Mouse (Mus musculus) midbrain, embryonic 13.5 days (tissue): ENCODE data around the gene Pard3b. TPM values are rescaled to one million over a fixed set of nuclear protein-coding genes. Genes with fewer than 3 reads are reported as not detected.

ENCODE experiments used
- ATAC-seq: fragments of 200-750 bp; cut with Nextera tagmentation; 2 replicates; pipeline ENCODE4 v1.8.0; 2017; ENCODE audit warnings: mild to moderate bottlenecking, moderate TSS enrichment, moderate library complexity
- H3K27ac ChIP-seq: fragments of 300-500 bp; sonication (generic); 2 replicates; pipeline ENCODE4 v1.5.1; 2015; ENCODE audit warnings: inconsistent platforms, mild to moderate bottlenecking, moderate library complexity
- H3K27me3 ChIP-seq: fragments of 300-500 bp; sonication (generic); 2 replicates; pipeline ENCODE4 v1.6.1; 2015; ENCODE audit warnings: mild to moderate bottlenecking, inconsistent platforms
- H3K36me3 ChIP-seq: fragments of 300-500 bp; sonication (generic); 2 replicates; pipeline ENCODE4 v1.6.1; 2015; ENCODE audit warnings: mild to moderate bottlenecking, inconsistent platforms
- H3K4me1 ChIP-seq: fragments of 300-500 bp; sonication (generic); replicated peaks from 2 replicates; pipeline ENCODE4 v1.6.1; 2015; ENCODE audit warnings: inconsistent platforms
- H3K4me2 ChIP-seq: fragments of 300-500 bp; sonication (generic); replicated peaks from 2 replicates; pipeline ENCODE4 v1.6.1; 2015; ENCODE audit warnings: moderate library complexity, mild to moderate bottlenecking, inconsistent platforms
- H3K4me3 ChIP-seq: fragments of 300-500 bp; sonication (generic); replicated peaks from 2 replicates; pipeline ENCODE4 v1.5.1; 2015; ENCODE audit warnings: mild to moderate bottlenecking, inconsistent platforms
- H3K9ac ChIP-seq: fragments of 300-500 bp; sonication (generic); replicated peaks from 2 replicates; pipeline ENCODE4 v1.6.1; 2015; ENCODE audit warnings: mild to moderate bottlenecking, inconsistent platforms
- H3K9me3 ChIP-seq: fragments of 300-500 bp; sonication (generic); 2 replicates; pipeline ENCODE4 v1.6.1; 2016; ENCODE audit warnings: mild to moderate bottlenecking, inconsistent platforms
- WGBS: fragments of 180-500 bp; shearing (Covaris S2); methylation state at CpG from one replicate; pipeline ENCODE4 v1.1.7; 2015; 5-methylcytosine and 5-hydroxymethylcytosine counted together
- polyA plus RNA-seq: library from polyadenylated mRNA; unstranded; fragments of >200 nt; fragmentation: Nextera tagmentation; extraction: Ambion mirVana; gene quantifications from 2 replicates; pipeline ENCODE4 v1.2.1, GENCODE M21; 2015

Pard3b gene
- polyA plus RNA-seq, 1 experiment from 2014 or later: 9.4 TPM

GRCm38 (mm10) chr1:62155970-62156369, 517.3 kb downstream of the Pard3b start:
- Histone ChIP-seq H3K27me3 (no peaks in the 10 kb centered on the region), H3K27ac (no peak overlapping the region), H3K36me3 (no peaks in the 10 kb centered on the region), H3K4me3 (no peak overlapping the region), H3K4me2 (no peak overlapping the region), H3K9ac (no peak overlapping the region), H3K9me3 (no peaks in the 10 kb centered on the region), H3K4me1 (no peaks in the 10 kb centered on the region)
- WGBS: 77% methylated on average over 1 of the region's 1 CpGs
- ATAC-seq: no peak

DNA sequence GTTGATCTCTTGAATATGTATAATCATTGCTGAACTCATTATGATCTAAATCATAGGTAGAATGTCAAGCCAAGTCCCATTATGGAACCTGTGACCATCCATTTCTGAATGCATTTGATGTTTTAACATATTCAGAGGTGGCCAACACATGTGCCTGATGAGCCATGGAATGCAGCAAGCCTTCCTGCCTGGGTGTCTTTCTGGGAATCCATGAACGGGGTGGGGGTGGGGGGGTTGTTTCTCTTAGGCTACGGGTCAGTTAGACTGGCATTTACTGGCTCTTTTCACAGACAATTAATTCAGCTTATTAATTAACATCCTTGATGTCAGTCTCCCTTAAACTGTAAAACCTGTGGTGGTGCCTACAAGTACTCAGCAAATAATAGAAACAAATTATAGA, 521.0 kb downstream of the Pard3b start:
- H3K4me3 ChIP-seq: no peak overlapping the region
- no peak overlapping the region for H3K4me2 ChIP-seq
- no peak overlapping the region for H3K9ac ChIP-seq
- no peaks in the 10 kb centered on the region for H3K36me3 ChIP-seq
- H3K27ac ChIP-seq: no peak overlapping the region
- WGBS: 80% methylated on average over 2 of the region's 2 CpGs
- no peak for ATAC-seq
- H3K4me1 ChIP-seq: no peaks in the 10 kb centered on the region
- H3K27me3 ChIP-seq: no peaks in the 10 kb centered on the region
- H3K9me3 ChIP-seq: no peaks in the 10 kb centered on the region

GRCm38 (mm10) chr1:62175013-62175640, 536.5 kb downstream of the Pard3b start:
- no peaks in the 10 kb centered on the region for H3K9me3 ChIP-seq
- ATAC-seq: no peak
- H3K4me1 ChIP-seq: peaks cover 5% of the 10 kb centered on the region; the same call in 1 of the 2 replicates
- H3K4me2 ChIP-seq: no peak overlapping the region
- no peak overlapping the region for H3K9ac ChIP-seq
- no peak overlapping the region for H3K27ac ChIP-seq
- 86% methylated on average over 1 of the region's 1 CpGs for WGBS
- no peak overlapping the region for H3K4me3 ChIP-seq
- H3K36me3 ChIP-seq: no peaks in the 10 kb centered on the region
- H3K27me3 ChIP-seq: no peaks in the 10 kb centered on the region

GRCm38 (mm10) chr1:62181638-62182037, 543.0 kb downstream of the Pard3b start:
- ATAC-seq: no peak

DNA sequence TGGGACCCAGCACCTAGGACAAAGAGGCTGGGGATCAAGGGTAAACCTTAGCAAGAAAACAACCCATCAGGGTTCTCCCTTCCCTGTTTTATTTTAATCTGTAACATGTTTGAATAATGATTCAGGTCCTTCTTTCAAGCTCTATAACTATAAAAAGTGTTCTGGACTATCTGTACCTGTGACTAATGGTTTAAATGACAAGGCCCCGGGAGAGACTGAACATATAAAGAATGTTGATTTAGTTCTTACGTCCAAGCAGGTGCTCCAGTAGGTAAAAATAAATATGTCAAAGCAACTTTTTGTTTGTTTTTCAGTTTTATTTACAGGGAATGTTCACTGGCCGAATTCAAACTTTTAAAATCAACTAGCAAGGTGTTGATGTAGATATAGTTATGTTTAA, 544.0 kb downstream of the Pard3b start:
- H3K27me3 ChIP-seq: no peaks in the 10 kb centered on the region
- H3K4me3 ChIP-seq: no peak overlapping the region
- H3K27ac ChIP-seq: no peak overlapping the region
- H3K36me3 ChIP-seq: no peaks in the 10 kb centered on the region
- H3K9me3 ChIP-seq: no peaks in the 10 kb centered on the region
- ATAC-seq: no peak
- peaks cover 12% of the 10 kb centered on the region for H3K4me1 ChIP-seq
- no peak overlapping the region for H3K9ac ChIP-seq
- H3K4me2 ChIP-seq: no peak overlapping the region
- WGBS: 84% methylated on average over 3 of the region's 3 CpGs

More at GRCm38 (mm10) chr1:62181638-62182037, 543.0 kb downstream of the Pard3b start:
- Histone ChIP-seq H3K9me3 (no peaks in the 10 kb centered on the region), H3K27ac (0 out of 2 replicates have a peak overlapping the region, but pooled peaks have one; percentile 32), H3K9ac (no peak overlapping the region), H3K36me3 (no peaks in the 10 kb centered on the region), H3K27me3 (no peaks in the 10 kb centered on the region), H3K4me2 (no peak overlapping the region), H3K4me1 (peaks cover 16% of the 10 kb centered on the region), H3K4me3 (no peak overlapping the region)
- under 1% methylated on average over 5 of the region's 5 CpGs for WGBS

- no peak overlapping the region for H3K9ac ChIP-seq
- H3K4me1 ChIP-seq: no peaks in the 10 kb centered on the region
- H3K4me2 ChIP-seq: no peak overlapping the region
- H3K27me3 ChIP-seq: no peaks in the 10 kb centered on the region
- WGBS: 34% methylated on average over 1 of the region's 1 CpGs
- H3K9me3 ChIP-seq: no peaks in the 10 kb centered on the region
- no peak overlapping the region for H3K4me3 ChIP-seq
- no peak for ATAC-seq
- H3K36me3 ChIP-seq: no peaks in the 10 kb centered on the region
- no peak overlapping the region for H3K27ac ChIP-seq
Measured at GRCm38 (mm10) chr1:62190786-62191185, 552.2 kb downstream of the Pard3b start.

DNA sequence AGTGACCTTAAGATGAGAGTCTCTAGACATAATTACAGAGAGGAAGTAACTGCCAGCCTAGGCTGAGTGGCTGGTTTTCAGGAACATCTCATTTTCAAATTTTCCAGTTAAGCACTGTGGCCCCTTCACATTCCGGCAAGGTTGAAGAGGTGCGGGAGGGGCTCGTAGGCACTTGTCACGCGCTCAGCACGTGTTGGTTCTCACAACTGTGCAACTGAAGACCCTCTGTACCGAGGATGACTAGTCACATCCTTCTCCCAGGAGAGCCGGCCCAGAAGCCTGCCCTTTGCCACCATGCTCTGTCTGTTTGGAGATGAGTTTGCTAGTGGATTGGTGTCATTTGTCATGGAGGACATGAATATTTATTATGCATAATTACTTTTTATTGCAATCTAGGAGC, 558.9 kb downstream of the Pard3b start:
- H3K36me3 ChIP-seq: no peaks in the 10 kb centered on the region
- H3K9me3 ChIP-seq: no peaks in the 10 kb centered on the region
- no peak for ATAC-seq
- 58% methylated on average over 8 of the region's 8 CpGs for WGBS
- no peak overlapping the region for H3K27ac ChIP-seq
- H3K27me3 ChIP-seq: no peaks in the 10 kb centered on the region
- no peak overlapping the region for H3K4me3 ChIP-seq
- no peaks in the 10 kb centered on the region for H3K4me1 ChIP-seq
- H3K4me2 ChIP-seq: no peak overlapping the region
- H3K9ac ChIP-seq: no peak overlapping the region

DNA sequence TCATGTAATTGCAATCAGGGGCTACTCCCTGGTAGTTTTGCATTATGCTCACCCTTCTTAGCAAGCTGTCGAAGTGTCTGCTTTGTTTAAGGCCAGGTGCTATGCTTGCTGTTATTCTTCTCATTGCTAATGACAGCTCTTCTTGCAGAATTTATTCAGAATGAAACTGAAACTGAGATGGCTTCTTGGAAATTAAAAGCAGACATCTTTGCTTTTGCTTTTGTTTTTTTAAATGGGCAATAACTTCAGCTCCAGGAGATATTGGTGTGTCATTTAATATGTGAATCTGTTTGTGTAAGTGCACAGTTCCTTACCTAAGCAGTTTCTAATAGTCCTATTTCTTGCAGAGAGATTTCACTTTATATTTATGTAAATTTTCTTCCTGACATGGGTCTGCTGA, 562.3 kb downstream of the Pard3b start:
- Histone ChIP-seq H3K4me1 (no peaks in the 10 kb centered on the region), H3K27ac (no peak overlapping the region), H3K36me3 (no peaks in the 10 kb centered on the region), H3K4me2 (no peak overlapping the region), H3K9me3 (no peaks in the 10 kb centered on the region), H3K4me3 (no peak overlapping the region), H3K27me3 (no peaks in the 10 kb centered on the region), H3K9ac (no peak overlapping the region)
- no peak for ATAC-seq
- 82% methylated on average over 1 of the region's 1 CpGs for WGBS

- Histone ChIP-seq H3K36me3 (no peaks in the 10 kb centered on the region), H3K27ac (no peak overlapping the region), H3K9me3 (no peaks in the 10 kb centered on the region), H3K27me3 (no peaks in the 10 kb centered on the region), H3K9ac (no peak overlapping the region), H3K4me2 (no peak overlapping the region), H3K4me1 (no peaks in the 10 kb centered on the region), H3K4me3 (no peak overlapping the region)
- 77% methylated on average over 2 of the region's 2 CpGs for WGBS
- ATAC-seq: no peak
Measured at GRCm38 (mm10) chr1:62201686-62202257, 563.1 kb downstream of the Pard3b start.

GRCm38 (mm10) chr1:62213285-62213684, 574.7 kb downstream of the Pard3b start:
- H3K9me3 ChIP-seq: no peaks in the 10 kb centered on the region
- H3K4me2 ChIP-seq: no peak overlapping the region
- no peaks in the 10 kb centered on the region for H3K36me3 ChIP-seq
- 67% methylated on average over 2 of the region's 2 CpGs for WGBS
- peaks cover 20% of the 10 kb centered on the region for H3K4me1 ChIP-seq
- no peak for ATAC-seq
- H3K4me3 ChIP-seq: no peak overlapping the region
- H3K27me3 ChIP-seq: no peaks in the 10 kb centered on the region
- H3K27ac ChIP-seq: no peak overlapping the region
- no peak overlapping the region for H3K9ac ChIP-seq

GRCm38 (mm10) chr1:62215842-62216241, 577.2 kb downstream of the Pard3b start:
- no peak for ATAC-seq
- Histone ChIP-seq H3K4me1 (peaks cover 14% of the 10 kb centered on the region; the same call in 1 of the 2 replicates), H3K4me3 (no peak overlapping the region), H3K27ac (no peak overlapping the region), H3K9ac (no peak overlapping the region), H3K4me2 (no peak overlapping the region), H3K27me3 (no peaks in the 10 kb centered on the region), H3K9me3 (no peaks in the 10 kb centered on the region), H3K36me3 (no peaks in the 10 kb centered on the region)
- WGBS: 80% methylated on average over 2 of the region's 2 CpGs

DNA sequence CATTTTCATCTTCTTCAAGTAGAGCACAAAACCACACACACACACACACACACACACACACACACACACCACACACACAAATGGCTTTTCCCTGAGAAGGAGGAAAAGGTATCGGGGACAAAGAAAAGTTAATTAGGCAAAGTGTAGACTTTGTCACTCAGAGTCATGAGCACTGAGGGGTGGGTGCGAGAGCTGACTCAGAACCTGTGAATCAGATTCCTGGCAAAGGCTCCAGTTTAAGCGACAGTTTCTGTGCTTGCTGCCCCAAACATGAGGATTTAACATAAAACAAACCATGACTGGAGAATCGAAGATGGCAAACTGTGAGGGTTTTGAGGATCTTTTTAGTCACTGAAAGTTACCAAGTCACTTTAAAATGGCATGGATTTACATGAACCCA, 577.9 kb downstream of the Pard3b start:
- no peak overlapping the region for H3K27ac ChIP-seq
- H3K36me3 ChIP-seq: no peaks in the 10 kb centered on the region
- peaks cover 14% of the 10 kb centered on the region; the same call in 1 of the 2 replicates for H3K4me1 ChIP-seq
- no peak overlapping the region for H3K4me2 ChIP-seq
- no peaks in the 10 kb centered on the region for H3K9me3 ChIP-seq
- H3K4me3 ChIP-seq: no peak overlapping the region
- no peak overlapping the region for H3K9ac ChIP-seq
- 85% methylated on average over 4 of the region's 4 CpGs for WGBS
- no peaks in the 10 kb centered on the region for H3K27me3 ChIP-seq
- no peak for ATAC-seq

DNA sequence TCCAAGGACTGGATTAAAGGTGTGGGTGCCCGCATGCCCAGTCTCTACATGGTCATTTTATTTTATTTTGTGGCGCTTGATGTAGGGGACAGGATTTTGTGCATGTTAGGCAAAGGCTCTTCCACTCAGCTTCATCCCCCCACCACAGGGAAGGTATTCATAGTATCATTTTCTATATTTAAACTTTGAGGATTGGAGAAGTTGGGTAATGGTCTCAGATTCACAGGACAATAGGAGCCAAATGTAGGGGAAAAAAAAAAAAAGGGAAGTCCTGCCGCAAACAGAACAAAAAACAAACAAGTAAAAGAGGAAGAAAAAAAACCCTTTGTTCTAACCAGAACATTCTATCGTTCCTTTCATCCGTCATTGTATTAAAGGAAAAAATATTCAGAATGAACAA, 590.5 kb downstream of the Pard3b start:
- peaks cover 5% of the 10 kb centered on the region for H3K4me1 ChIP-seq
- no peak for ATAC-seq
- H3K27ac ChIP-seq: no peak overlapping the region
- no peak overlapping the region for H3K9ac ChIP-seq
- H3K36me3 ChIP-seq: no peaks in the 10 kb centered on the region
- WGBS: 84% methylated on average over 5 of the region's 5 CpGs
- H3K9me3 ChIP-seq: no peaks in the 10 kb centered on the region
- H3K27me3 ChIP-seq: no peaks in the 10 kb centered on the region
- no peak overlapping the region for H3K4me3 ChIP-seq
- H3K4me2 ChIP-seq: no peak overlapping the region
